Mouse (Mus musculus): Measurements from ENCODE around the gene Pawr.

- no peak for TF ChIP-seq CTCF (IDR thresholded peaks at IDR 0.05; ENCODE audit: low read depth, low read length)
- TF ChIP-seq EP300 (IDR thresholded peaks at IDR 0.05; ENCODE audit: insufficient read depth, low read depth, low read length): peak; percentile 98
Measured at GRCm38 (mm10) chr10:108286658-108287437, 45.1 kb upstream of the Pawr start.

All from ES-Bruce4 (cell line).